Mouse (Mus musculus) hindbrain, embryonic 15.5 days (tissue): Measurements from ENCODE around the gene Lrrc51. TPM values are rescaled to one million over a fixed set of nuclear protein-coding genes. Genes with fewer than 3 reads are reported as not detected.
"Not testable (repeated sequence)": the region's sequence is repeated elsewhere in the genome, so short reads cannot be mapped to it uniquely, and the experiment has no call there.

ENCODE experiments used
- ATAC-seq: fragments of 200-750 bp; cut with Nextera tagmentation; 2 replicates; pipeline ENCODE4 v1.8.0; 2017; ENCODE audit warnings: low read depth, moderate number of reproducible peaks, moderate TSS enrichment; ENCODE audit not compliant: low FRiP score
- H3K27ac ChIP-seq: fragments of 300-500 bp; sonication (generic); replicated peaks from 2 replicates; pipeline ENCODE4 v1.5.1; 2015; ENCODE audit warnings: mild to moderate bottlenecking, inconsistent platforms
- H3K27me3 ChIP-seq: fragments of 300-500 bp; sonication (generic); 2 replicates; pipeline ENCODE4 v1.6.1; 2015; ENCODE audit warnings: control low read depth, inconsistent platforms
- H3K36me3 ChIP-seq: fragments of 300-500 bp; sonication (generic); 2 replicates; pipeline ENCODE4 v1.6.1; 2015; ENCODE audit warnings: control low read depth, inconsistent platforms
- H3K4me1 ChIP-seq: fragments of 300-500 bp; sonication (generic); replicated peaks from 2 replicates; pipeline ENCODE4 v1.6.1; 2015; ENCODE audit warnings: control low read depth, inconsistent platforms
- H3K4me2 ChIP-seq: fragments of 300-500 bp; sonication (generic); 2 replicates; pipeline ENCODE4 v1.6.1; 2015; ENCODE audit warnings: moderate library complexity, mild to moderate bottlenecking, inconsistent platforms
- H3K4me3 ChIP-seq: fragments of 300-500 bp; sonication (generic); 2 replicates; pipeline ENCODE4 v1.5.1; 2015; ENCODE audit warnings: mild to moderate bottlenecking, inconsistent platforms
- H3K9ac ChIP-seq: fragments of 300-500 bp; sonication (generic); 2 replicates; pipeline ENCODE4 v1.6.1; 2015; ENCODE audit warnings: inconsistent platforms
- H3K9me3 ChIP-seq: fragments of 300-500 bp; sonication (generic); 2 replicates; pipeline ENCODE4 v1.6.1; 2016; ENCODE audit warnings: control low read depth, inconsistent platforms
- WGBS: fragments of 180-500 bp; shearing (Covaris S2); methylation state at CpG from one replicate; pipeline ENCODE4 v1.1.7; 2015; 5-methylcytosine and 5-hydroxymethylcytosine counted together
- polyA plus RNA-seq: library from polyadenylated mRNA; unstranded; fragments of >200 nt; fragmentation: Nextera tagmentation; extraction: Ambion mirVana; gene quantifications from 2 replicates; pipeline ENCODE4 v1.2.1, GENCODE M21; 2015

The Lrrc51 gene
- polyA plus RNA-seq, 1 experiment from 2014 or later, result 15.2 TPM

DNA sequence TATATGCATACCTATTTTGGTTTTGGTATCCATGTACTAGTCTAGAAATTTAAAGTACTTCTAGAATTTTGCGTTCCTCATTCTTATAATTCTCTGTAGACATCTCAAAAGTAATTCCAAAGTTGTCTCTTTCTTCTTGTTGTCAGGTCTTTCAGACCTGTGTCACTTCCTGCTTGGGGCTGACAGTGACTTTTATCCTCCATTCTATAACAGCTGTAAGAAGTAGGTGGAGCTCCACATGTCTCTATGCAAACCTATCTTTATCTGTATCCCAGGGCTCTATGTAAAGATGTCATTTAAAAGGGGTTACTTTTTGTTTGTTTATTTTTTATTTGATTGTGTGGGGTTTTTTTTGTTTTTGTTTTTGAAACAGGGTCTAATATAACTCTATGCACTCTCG is 29.9 kb upstream of the Lrrc51 start:
- Histone ChIP-seq H3K9ac (no peak overlapping the region), H3K4me1 (peaks cover 10% of the 10 kb centered on the region), H3K9me3 (no peaks in the 10 kb centered on the region), H3K4me2 (no peak overlapping the region), H3K36me3 (no peaks in the 10 kb centered on the region), H3K27me3 (no peaks in the 10 kb centered on the region), H3K27ac (no peak overlapping the region), H3K4me3 (no peak overlapping the region)
- ATAC-seq, result no peak
- WGBS, result 91% methylated on average over 2 of the region's 2 CpGs

DNA sequence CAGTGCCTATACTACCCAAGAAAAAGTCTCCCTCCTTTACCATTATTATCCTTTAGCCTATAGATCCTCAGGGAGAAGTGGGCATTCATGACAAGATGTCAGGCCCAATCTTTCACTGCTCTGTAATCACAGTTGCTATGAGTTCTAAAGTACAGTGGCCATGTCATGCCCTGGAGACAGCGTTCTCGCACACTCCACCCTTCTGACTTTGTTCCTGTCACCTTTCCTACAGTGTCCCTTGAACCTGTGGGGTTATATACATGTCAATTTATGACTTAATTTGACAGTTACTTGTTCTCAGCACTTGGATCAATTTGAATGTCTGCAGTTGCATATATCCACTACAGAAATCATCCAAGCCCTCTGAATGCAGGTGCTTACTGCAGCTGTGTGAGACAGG is 29.1 kb upstream of the Lrrc51 start:
- H3K4me2 ChIP-seq, result no peak overlapping the region
- no peak overlapping the region for H3K9ac ChIP-seq
- no peaks in the 10 kb centered on the region for H3K27me3 ChIP-seq
- H3K4me1 ChIP-seq, result 0 out of 2 replicates have a peak, but pooled peaks cover 8% of the 10 kb centered on the region
- ATAC-seq, result no peak
- WGBS, result 97% methylated on average over 2 of the region's 2 CpGs
- H3K9me3 ChIP-seq, result no peaks in the 10 kb centered on the region
- H3K4me3 ChIP-seq, result no peak overlapping the region
- no peaks in the 10 kb centered on the region for H3K36me3 ChIP-seq
- no peak overlapping the region for H3K27ac ChIP-seq

DNA sequence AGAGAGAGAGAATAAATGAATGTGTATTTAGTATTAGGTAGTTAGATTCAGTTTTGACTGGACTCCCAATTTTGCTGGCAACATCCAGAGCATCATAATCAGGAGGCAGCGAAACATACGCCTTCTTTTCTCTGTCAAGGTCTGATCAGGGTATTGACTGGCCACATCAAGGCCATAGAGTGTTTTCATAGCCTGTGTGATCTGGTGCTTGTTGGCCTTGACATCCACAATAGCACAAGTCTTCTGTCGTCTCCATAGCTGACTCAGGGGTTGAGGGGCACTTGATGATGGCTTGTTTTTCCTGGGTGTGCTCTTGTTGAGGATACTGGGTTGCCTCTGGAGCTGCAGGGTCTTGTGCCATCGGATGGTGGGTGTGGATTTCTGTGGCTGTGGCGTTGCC is 23.2 kb upstream of the Lrrc51 start:
- H3K4me3 ChIP-seq, result no peak overlapping the region
- 98% methylated on average over 5 of the region's 5 CpGs for WGBS

DNA sequence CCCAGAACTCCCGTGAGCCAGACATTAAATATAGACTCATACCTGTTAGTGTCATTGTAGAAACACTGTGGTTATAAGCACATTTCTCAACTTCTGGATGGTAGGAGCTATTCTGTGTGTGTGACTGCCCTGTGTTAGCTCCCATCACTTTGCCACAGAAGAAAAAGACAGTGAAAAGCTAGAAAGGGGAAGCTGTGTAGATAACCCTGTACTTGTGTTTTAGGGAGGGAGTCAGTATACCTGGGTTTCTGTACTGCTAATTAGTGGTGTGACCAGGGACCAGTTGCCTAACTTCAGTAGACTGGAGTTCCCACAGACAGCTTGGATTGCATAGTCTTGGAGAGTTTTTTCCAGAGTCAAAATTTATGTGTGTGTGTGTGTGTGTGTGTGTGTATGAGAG is 22.8 kb upstream of the Lrrc51 start:
- no peak for ATAC-seq
- Histone ChIP-seq H3K4me1 (0 out of 2 replicates have a peak, but pooled peaks cover 8% of the 10 kb centered on the region), H3K27me3 (no peaks in the 10 kb centered on the region), H3K9ac (no peak overlapping the region), H3K36me3 (no peaks in the 10 kb centered on the region), H3K4me2 (no peak overlapping the region), H3K9me3 (no peaks in the 10 kb centered on the region), H3K27ac (no peak overlapping the region), H3K4me3 (no peak overlapping the region)
- 94% methylated on average over 1 of the region's 1 CpGs for WGBS

More for the DNA sequence above, 23.2 kb upstream of the Lrrc51 start:
- no peaks in the 10 kb centered on the region for H3K9me3 ChIP-seq
- no peaks in the 10 kb centered on the region for H3K27me3 ChIP-seq
- H3K36me3 ChIP-seq, result no peaks in the 10 kb centered on the region
- H3K4me1 ChIP-seq, result 0 out of 2 replicates have a peak, but pooled peaks cover 8% of the 10 kb centered on the region
- H3K4me2 ChIP-seq, result no peak overlapping the region
- ATAC-seq, result no peak
- no peak overlapping the region for H3K27ac ChIP-seq
- no peak overlapping the region for H3K9ac ChIP-seq

DNA sequence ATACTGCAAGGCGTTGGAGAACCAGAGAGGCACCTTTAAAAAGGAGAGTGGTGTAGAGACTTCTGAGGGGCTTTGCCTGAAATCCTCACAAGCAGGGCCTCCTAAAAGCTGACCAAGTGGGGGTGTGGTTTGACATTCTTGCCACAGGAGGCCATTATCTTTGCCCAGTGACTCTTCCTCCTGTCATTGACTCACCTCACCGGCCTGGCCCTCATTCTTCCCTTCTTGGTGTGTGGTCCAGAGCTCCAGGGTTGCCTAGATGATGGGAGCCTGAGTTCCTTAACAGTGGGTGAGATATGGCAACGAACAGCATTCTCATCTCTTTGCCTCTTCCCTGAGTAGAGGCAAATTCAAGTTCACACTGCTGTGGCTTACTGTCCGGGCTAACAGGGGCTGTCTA is 22.2 kb upstream of the Lrrc51 start:
- 51% methylated on average over 4 of the region's 4 CpGs for WGBS

DNA sequence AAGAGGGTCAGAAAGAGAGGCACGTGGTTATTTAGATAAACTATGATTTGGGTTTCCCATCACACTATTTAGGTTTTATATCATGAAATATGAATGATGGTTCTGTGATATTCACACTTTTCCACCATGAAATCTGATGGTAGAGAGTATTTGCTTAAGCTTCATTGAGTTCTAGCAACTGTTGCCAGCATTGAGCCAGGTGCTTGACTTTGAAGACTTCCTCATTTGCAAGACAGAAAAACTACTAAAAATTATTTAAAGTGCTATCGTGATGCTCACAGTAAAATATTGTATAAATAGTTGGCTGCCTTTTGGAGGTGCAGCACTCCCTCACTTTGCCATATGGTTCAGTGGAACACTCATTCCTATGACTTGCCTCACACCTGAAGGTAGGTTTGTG is 21.6 kb upstream of the Lrrc51 start:
- Histone ChIP-seq H3K4me2 (no peak overlapping the region), H3K4me3 (no peak overlapping the region), H3K27ac (no peak overlapping the region), H3K9ac (no peak overlapping the region), H3K9me3 (no peaks in the 10 kb centered on the region), H3K4me1 (0 out of 2 replicates have a peak, but pooled peaks cover 8% of the 10 kb centered on the region), H3K36me3 (no peaks in the 10 kb centered on the region), H3K27me3 (no peaks in the 10 kb centered on the region)
- no peak for ATAC-seq
- WGBS, result 92% methylated on average over 2 of the region's 2 CpGs

More for the DNA sequence above, 22.2 kb upstream of the Lrrc51 start:
- H3K4me1 ChIP-seq, result 0 out of 2 replicates have a peak, but pooled peaks cover 8% of the 10 kb centered on the region
- no peak overlapping the region for H3K27ac ChIP-seq
- no peaks in the 10 kb centered on the region for H3K9me3 ChIP-seq
- H3K36me3 ChIP-seq, result no peaks in the 10 kb centered on the region
- H3K4me3 ChIP-seq, result no peak overlapping the region
- H3K9ac ChIP-seq, result no peak overlapping the region
- no peaks in the 10 kb centered on the region for H3K27me3 ChIP-seq
- ATAC-seq, result no peak
- no peak overlapping the region for H3K4me2 ChIP-seq

DNA sequence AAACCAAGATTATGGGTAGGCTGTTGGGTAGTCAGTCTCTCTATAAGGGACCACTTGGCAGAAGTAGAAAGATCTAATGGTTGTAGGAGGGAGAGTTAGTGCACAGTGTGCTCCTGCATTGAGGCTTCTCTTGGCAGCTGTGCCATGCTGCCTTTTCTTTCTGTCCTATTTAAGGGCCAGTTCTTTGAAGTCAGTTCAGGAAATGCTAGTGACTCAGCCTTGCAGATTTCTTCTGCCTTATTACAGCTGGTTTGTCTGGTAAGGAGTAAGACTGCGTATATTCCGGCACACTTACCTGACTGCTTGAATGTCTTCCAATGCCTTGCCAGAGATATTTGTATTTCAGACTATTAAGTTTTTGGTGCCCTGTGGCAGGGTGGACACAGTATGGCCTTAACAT is 20.5 kb upstream of the Lrrc51 start:
- Histone ChIP-seq H3K9me3 (no peaks in the 10 kb centered on the region), H3K27ac (no peak overlapping the region), H3K27me3 (no peaks in the 10 kb centered on the region), H3K4me3 (no peak overlapping the region), H3K36me3 (no peaks in the 10 kb centered on the region), H3K9ac (no peak overlapping the region), H3K4me1 (no peaks in the 10 kb centered on the region), H3K4me2 (no peak overlapping the region)
- WGBS, result 94% methylated on average over 2 of the region's 2 CpGs
- ATAC-seq, result no peak

DNA sequence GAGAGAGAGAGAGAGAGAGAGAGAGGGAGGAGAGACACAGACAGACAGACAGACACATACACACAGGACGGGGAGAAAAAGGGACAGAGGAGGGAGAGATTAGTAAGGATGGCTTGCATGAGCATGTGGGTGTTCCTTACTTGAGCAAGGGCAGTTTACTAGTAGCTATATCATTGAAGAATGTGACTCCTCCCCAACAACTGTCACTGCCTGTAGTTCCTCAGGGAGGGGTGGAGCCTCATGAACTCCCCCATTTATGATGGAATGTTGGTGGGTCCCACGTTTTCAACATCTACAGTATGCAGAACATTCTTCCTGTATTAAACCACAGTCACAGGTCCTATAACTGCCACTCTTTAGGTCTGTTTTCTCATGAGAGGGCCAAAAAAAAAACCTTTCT is 18.4 kb upstream of the Lrrc51 start:
- Histone ChIP-seq H3K4me3 (no peak overlapping the region), H3K27me3 (no peaks in the 10 kb centered on the region), H3K9me3 (no peaks in the 10 kb centered on the region), H3K27ac (no peak overlapping the region), H3K9ac (no peak overlapping the region), H3K36me3 (no peaks in the 10 kb centered on the region), H3K4me1 (no peaks in the 10 kb centered on the region), H3K4me2 (no peak overlapping the region)
- WGBS, result 75% methylated on average over 2 of the region's 2 CpGs
- no peak for ATAC-seq

DNA sequence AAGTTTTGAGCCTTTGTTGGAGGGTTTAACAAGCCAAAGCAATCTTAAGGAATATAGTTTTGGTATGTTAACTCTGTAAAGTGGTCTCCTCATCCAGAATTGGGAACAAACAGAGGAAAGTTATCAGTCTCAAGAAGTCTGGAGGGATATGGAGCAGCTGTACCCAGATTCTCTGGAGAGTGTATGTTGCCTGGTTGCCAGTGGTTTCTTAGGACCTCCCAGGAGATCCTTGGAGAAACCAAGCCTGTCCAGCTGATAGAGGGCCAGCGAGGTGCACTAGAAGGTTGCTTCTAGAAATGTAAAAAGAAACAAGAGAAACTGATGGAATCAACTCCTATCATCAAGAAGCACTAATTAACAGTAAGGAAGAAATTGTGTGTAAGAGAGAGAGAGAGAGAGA is 18.0 kb upstream of the Lrrc51 start:
- 93% methylated on average over 1 of the region's 1 CpGs for WGBS
- Histone ChIP-seq H3K4me3 (no peak overlapping the region), H3K9ac (no peak overlapping the region), H3K27ac (no peak overlapping the region), H3K27me3 (no peaks in the 10 kb centered on the region), H3K36me3 (no peaks in the 10 kb centered on the region), H3K4me1 (no peaks in the 10 kb centered on the region), H3K4me2 (no peak overlapping the region), H3K9me3 (no peaks in the 10 kb centered on the region)
- no peak for ATAC-seq

DNA sequence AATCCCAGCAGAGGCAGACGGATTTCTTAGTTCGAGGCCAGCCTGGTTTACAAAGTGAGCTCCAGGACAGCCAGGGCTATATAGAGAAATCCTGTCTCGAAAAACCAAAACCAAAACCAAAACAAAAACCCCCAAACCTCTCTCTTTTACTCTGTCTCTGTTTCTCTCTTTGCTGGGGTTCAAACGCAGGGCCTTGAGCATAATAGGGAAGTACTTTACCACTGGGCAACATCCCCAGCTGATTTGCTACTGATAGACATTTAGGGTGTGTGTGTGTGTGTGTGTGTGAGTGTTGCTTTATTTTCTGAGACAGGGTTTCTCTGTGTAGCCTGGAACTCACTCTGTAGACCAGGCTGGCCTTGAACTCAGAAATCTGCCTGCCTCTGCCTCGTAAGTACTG is 15.3 kb upstream of the Lrrc51 start:
- not testable (repeated sequence) for H3K4me2 ChIP-seq, H3K27me3 ChIP-seq, H3K36me3 ChIP-seq, H3K9ac ChIP-seq, H3K4me3 ChIP-seq, H3K9me3 ChIP-seq, ATAC-seq, H3K4me1 ChIP-seq, H3K27ac ChIP-seq
- over 99% methylated on average over 5 of the region's 5 CpGs for WGBS

DNA sequence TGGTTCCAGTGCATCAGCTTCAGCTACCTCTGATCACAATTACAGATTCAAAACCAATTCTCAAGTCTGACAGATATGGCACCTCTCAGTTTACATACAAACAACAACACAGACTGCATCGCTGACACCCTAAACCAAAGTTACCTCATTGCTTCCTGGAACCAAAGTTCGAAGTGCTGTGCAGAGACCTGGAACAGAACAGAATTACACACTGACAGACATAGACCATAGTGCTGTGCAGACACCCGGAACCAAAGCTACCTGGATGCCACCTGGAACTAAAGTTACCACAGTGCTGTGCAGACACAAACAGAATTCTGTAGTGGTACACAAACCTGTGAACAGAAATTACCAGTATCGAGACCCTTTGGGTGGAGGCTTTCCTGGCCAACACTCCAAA is 6.1 kb upstream of the Lrrc51 start:
- 97% methylated on average over 4 of the region's 4 CpGs for WGBS
- peaks cover 18% of the 10 kb centered on the region for H3K4me1 ChIP-seq
- no peak for ATAC-seq
- H3K9me3 ChIP-seq, result no peaks in the 10 kb centered on the region
- H3K27me3 ChIP-seq, result no peaks in the 10 kb centered on the region
- H3K4me3 ChIP-seq, result no peak overlapping the region
- H3K4me2 ChIP-seq, result no peak overlapping the region
- no peaks in the 10 kb centered on the region for H3K36me3 ChIP-seq
- H3K27ac ChIP-seq, result no peak overlapping the region
- H3K9ac ChIP-seq, result no peak overlapping the region

DNA sequence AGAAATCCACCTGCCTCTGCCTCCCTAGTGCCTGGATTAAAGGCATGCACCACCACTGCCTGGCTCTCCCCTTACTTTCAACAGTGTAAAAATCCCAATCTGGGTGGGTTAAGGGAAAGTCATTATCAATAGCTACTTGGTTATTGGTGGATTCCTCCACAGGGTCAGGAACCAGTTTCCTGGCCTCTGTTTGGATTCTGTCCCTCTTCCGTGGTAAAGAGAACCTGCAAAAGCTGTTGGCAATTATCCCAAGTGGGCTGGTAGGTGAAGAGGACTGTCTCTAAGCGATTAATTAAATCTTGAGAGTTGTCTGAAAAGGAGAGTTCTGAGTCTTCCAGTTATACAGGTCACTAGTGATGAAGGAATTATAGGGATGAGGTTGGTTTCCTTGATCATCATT is 4.7 kb upstream of the Lrrc51 start:
- Histone ChIP-seq H3K27ac (no peak overlapping the region), H3K9ac (no peak overlapping the region), H3K4me2 (no peak overlapping the region), H3K27me3 (no peaks in the 10 kb centered on the region), H3K4me3 (no peak overlapping the region), H3K36me3 (no peaks in the 10 kb centered on the region), H3K9me3 (no peaks in the 10 kb centered on the region), H3K4me1 (peaks cover 22% of the 10 kb centered on the region)
- ATAC-seq, result no peak
- WGBS, result 88% methylated on average over 2 of the region's 2 CpGs

DNA sequence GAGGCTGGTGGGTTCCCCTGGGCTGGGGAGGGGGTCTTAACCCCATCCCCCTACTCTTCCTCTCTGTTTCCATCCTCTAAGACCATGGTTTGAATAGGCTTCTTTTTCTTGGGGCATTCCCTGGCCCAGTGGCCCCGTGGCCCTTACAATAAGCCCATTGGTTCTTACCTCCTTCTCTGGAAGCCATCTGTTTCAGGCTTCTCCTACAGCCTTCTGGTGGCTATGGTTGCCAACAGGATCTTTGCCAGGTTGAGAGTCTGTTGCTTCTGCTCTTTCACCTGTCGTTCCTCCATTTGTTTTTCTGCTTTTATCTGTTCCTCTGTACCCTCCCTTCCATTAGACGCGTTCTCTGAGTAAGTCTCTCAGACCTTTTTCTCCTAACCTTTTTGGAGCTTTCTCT is 3.9 kb upstream of the Lrrc51 start:
- Histone ChIP-seq H3K27ac (no peak overlapping the region), H3K9me3 (no peaks in the 10 kb centered on the region), H3K27me3 (no peaks in the 10 kb centered on the region), H3K4me3 (no peak overlapping the region), H3K4me2 (no peak overlapping the region), H3K36me3 (no peaks in the 10 kb centered on the region), H3K9ac (no peak overlapping the region), H3K4me1 (peaks cover 30% of the 10 kb centered on the region)
- WGBS, result 82% methylated on average over 4 of the region's 4 CpGs
- ATAC-seq, result no peak
